Mouse (Mus musculus): ENCODE data around the gene Tceal3.
"Not testable (repeated sequence)": the region's sequence is repeated elsewhere in the genome, so short reads cannot be mapped to it uniquely, and the experiment has no call there.

Tceal3 gene

GRCm38 (mm10) chrX:136590199-136590896 is at the start of gene Tceal3:
Gene Tceal3, plus strand, starts transcription at chrX:136590842.
- peak; percentile 58 for DNase-seq

GRCm38 (mm10) chrX:136543956-136544355 is 46.7 kb upstream of the Tceal3 start, which contains the start of gene Kir3dl2:
Gene Kir3dl2, minus strand, starts transcription at chrX:136544056.
- not testable (repeated sequence) for DNase-seq

- DNase-seq = not testable (repeated sequence)
These were observed 21.5 kb upstream of the Tceal3 start for GRCm38 (mm10) chrX:136569094-136569493.

- DNase-seq = no peak
These were observed 6.0 kb upstream of the Tceal3 start for GRCm38 (mm10) chrX:136584617-136585016.

- DNase-seq = no peak
These were observed 235 bp downstream of the Tceal3 start for GRCm38 (mm10) chrX:136590897-136591257.

GRCm38 (mm10) chrX:136599416-136599815 is 8.8 kb downstream of the Tceal3 start:
- DNase-seq = peak; percentile 4

- no peak for DNase-seq
These were observed 16.3 kb downstream of the Tceal3 start for GRCm38 (mm10) chrX:136606951-136607350.

GRCm38 (mm10) chrX:136607395-136607794 is 16.8 kb downstream of the Tceal3 start:
- DNase-seq = no peak

GRCm38 (mm10) chrX:136611346-136611745 is 20.7 kb downstream of the Tceal3 start:
- no peak for DNase-seq

- not testable (repeated sequence) for DNase-seq
These were observed 25.2 kb downstream of the Tceal3 start for GRCm38 (mm10) chrX:136615889-136616288.

GRCm38 (mm10) chrX:136624905-136625569 is 34.4 kb downstream of the Tceal3 start:
- no peak for DNase-seq

- no peak for DNase-seq
These were observed 35.3 kb downstream of the Tceal3 start for GRCm38 (mm10) chrX:136625959-136626358.

GRCm38 (mm10) chrX:136635116-136635515 is 44.5 kb downstream of the Tceal3 start:
- DNase-seq = no peak

- DNase-seq = no peak
These were observed 49.1 kb downstream of the Tceal3 start for GRCm38 (mm10) chrX:136639754-136640153.

GRCm38 (mm10) chrX:136645857-136646256 is 55.2 kb downstream of the Tceal3 start:
- DNase-seq = not testable (repeated sequence)

GRCm38 (mm10) chrX:136666281-136666706 is 75.7 kb downstream of the Tceal3 start:
- DNase-seq = peak; percentile 69

GRCm38 (mm10) chrX:136666762-136667464 is 76.3 kb downstream of the Tceal3 start:
- peak; percentile 35 for DNase-seq

- DNase-seq = no peak
These were observed 78.2 kb downstream of the Tceal3 start for GRCm38 (mm10) chrX:136668794-136669193.

GRCm38 (mm10) chrX:136680989-136681388 is 90.3 kb downstream of the Tceal3 start:
- no peak for DNase-seq

GRCm38 (mm10) chrX:136691606-136692293 is 101.1 kb downstream of the Tceal3 start:
- not testable (repeated sequence) for DNase-seq

- no peak for DNase-seq
These were observed 101.6 kb downstream of the Tceal3 start for GRCm38 (mm10) chrX:136692294-136692675.

- DNase-seq = no peak
These were observed 102.6 kb downstream of the Tceal3 start for GRCm38 (mm10) chrX:136693196-136693595.
